Mouse (Mus musculus): ENCODE data around the gene Cipc. TPM values are rescaled to one million over a fixed set of nuclear protein-coding genes. Genes with fewer than 3 reads are reported as not detected.

Gene Cipc
- polyA plus RNA-seq, 1 experiment from 2014 or later: 7.8 TPM

- H3K36me3 ChIP-seq (ENCODE audit: control insufficient read depth, insufficient read depth): no peaks in the 10 kb centered on the region
Observed at GRCm38 (mm10) chr12:87000151-87000839, 53.5 kb downstream of the Cipc start.

GRCm38 (mm10) chr12:87000840-87001176 is 54.0 kb downstream of the Cipc start:
- H3K9ac ChIP-seq (ENCODE audit: low read depth, low read length): no peak overlapping the region
- no peak overlapping the region for H3K27ac ChIP-seq (ENCODE audit: low read length)
- 34% methylated on average over 6 of the region's 6 CpGs for WGBS (ENCODE audit: insufficient replicate concordance)
- ATAC-seq (ENCODE audit: low read depth): no peak
- no peaks in the 10 kb centered on the region for H3K4me1 ChIP-seq (ENCODE audit: control insufficient read depth, low read depth, low read length)
- no peaks in the 10 kb centered on the region for H3K36me3 ChIP-seq (ENCODE audit: control insufficient read depth, insufficient read depth)
- no peaks in the 10 kb centered on the region for H3K9me3 ChIP-seq (replicated peaks; ENCODE audit: control insufficient read depth, low read length)
- H3K27me3 ChIP-seq (ENCODE audit: control insufficient read depth, insufficient read depth, low read depth, low read length): no peaks in the 10 kb centered on the region
- H3K4me3 ChIP-seq (ENCODE audit: low read depth, low read length): no peak overlapping the region
- no peak overlapping the region for H3K4me2 ChIP-seq (ENCODE audit: low read depth, low read length)

More at GRCm38 (mm10) chr12:87000151-87000839, 53.5 kb downstream of the Cipc start:
- 45% methylated on average over 5 of the region's 5 CpGs for WGBS (ENCODE audit: insufficient replicate concordance)
- ATAC-seq (ENCODE audit: low read depth): no peak
- no peaks in the 10 kb centered on the region for H3K27me3 ChIP-seq (ENCODE audit: control insufficient read depth, insufficient read depth, low read depth, low read length)
- no peaks in the 10 kb centered on the region for H3K4me1 ChIP-seq (ENCODE audit: control insufficient read depth, low read depth, low read length)
- no peak overlapping the region for H3K9ac ChIP-seq (ENCODE audit: low read depth, low read length)
- H3K27ac ChIP-seq (ENCODE audit: low read length): no peak overlapping the region
- no peak overlapping the region for H3K4me3 ChIP-seq (ENCODE audit: low read depth, low read length)
- H3K4me2 ChIP-seq (ENCODE audit: low read depth, low read length): no peak overlapping the region
- no peaks in the 10 kb centered on the region for H3K9me3 ChIP-seq (replicated peaks; ENCODE audit: control insufficient read depth, low read length)

- Histone ChIP-seq H3K9ac (ENCODE audit: low read depth, low read length) (no peak overlapping the region), H3K4me1 (ENCODE audit: control insufficient read depth, low read depth, low read length) (no peaks in the 10 kb centered on the region), H3K36me3 (ENCODE audit: control insufficient read depth, insufficient read depth) (no peaks in the 10 kb centered on the region), H3K27me3 (ENCODE audit: control insufficient read depth, insufficient read depth, low read depth, low read length) (no peaks in the 10 kb centered on the region), H3K9me3 (replicated peaks; ENCODE audit: control insufficient read depth, low read length) (no peaks in the 10 kb centered on the region), H3K4me2 (ENCODE audit: low read depth, low read length) (no peak overlapping the region), H3K4me3 (ENCODE audit: low read depth, low read length) (no peak overlapping the region), H3K27ac (ENCODE audit: low read length) (no peak overlapping the region)
- 38% methylated on average over 7 of the region's 7 CpGs for WGBS (ENCODE audit: insufficient replicate concordance)
- ATAC-seq (ENCODE audit: low read depth): no peak
Observed at GRCm38 (mm10) chr12:87002209-87002608, 55.4 kb downstream of the Cipc start.

GRCm38 (mm10) chr12:87002815-87003214 is 56.0 kb downstream of the Cipc start:
- Histone ChIP-seq H3K4me2 (ENCODE audit: low read depth, low read length) (no peak overlapping the region), H3K4me3 (ENCODE audit: low read depth, low read length) (no peak overlapping the region), H3K36me3 (ENCODE audit: control insufficient read depth, insufficient read depth) (no peaks in the 10 kb centered on the region), H3K9me3 (replicated peaks; ENCODE audit: control insufficient read depth, low read length) (no peaks in the 10 kb centered on the region), H3K4me1 (ENCODE audit: control insufficient read depth, low read depth, low read length) (no peaks in the 10 kb centered on the region), H3K27me3 (ENCODE audit: control insufficient read depth, insufficient read depth, low read depth, low read length) (no peaks in the 10 kb centered on the region), H3K27ac (ENCODE audit: low read length) (no peak overlapping the region), H3K9ac (ENCODE audit: low read depth, low read length) (no peak overlapping the region)
- WGBS (ENCODE audit: insufficient replicate concordance): 71% methylated on average over 7 of the region's 7 CpGs
- ATAC-seq (ENCODE audit: low read depth): no peak

GRCm38 (mm10) chr12:87003606-87004005 is 56.8 kb downstream of the Cipc start:
- 37% methylated on average over 3 of the region's 3 CpGs for WGBS (ENCODE audit: insufficient replicate concordance)
- Histone ChIP-seq H3K36me3 (ENCODE audit: control insufficient read depth, insufficient read depth) (no peaks in the 10 kb centered on the region), H3K27me3 (ENCODE audit: control insufficient read depth, insufficient read depth, low read depth, low read length) (no peaks in the 10 kb centered on the region), H3K4me2 (ENCODE audit: low read depth, low read length) (no peak overlapping the region), H3K4me3 (ENCODE audit: low read depth, low read length) (no peak overlapping the region), H3K4me1 (ENCODE audit: control insufficient read depth, low read depth, low read length) (no peaks in the 10 kb centered on the region), H3K27ac (ENCODE audit: low read length) (no peak overlapping the region), H3K9me3 (replicated peaks; ENCODE audit: control insufficient read depth, low read length) (no peaks in the 10 kb centered on the region), H3K9ac (ENCODE audit: low read depth, low read length) (no peak overlapping the region)
- no peak for ATAC-seq (ENCODE audit: low read depth)

GRCm38 (mm10) chr12:87004596-87004995 is 57.8 kb downstream of the Cipc start:
- no peak for ATAC-seq (ENCODE audit: low read depth)

More at GRCm38 (mm10) chr12:87004596-87004995, 57.8 kb downstream of the Cipc start:
- H3K27ac ChIP-seq (ENCODE audit: low read length): no peak overlapping the region
- H3K9me3 ChIP-seq (replicated peaks; ENCODE audit: control insufficient read depth, low read length): no peaks in the 10 kb centered on the region
- no peak overlapping the region for H3K4me3 ChIP-seq (ENCODE audit: low read depth, low read length)
- H3K9ac ChIP-seq (ENCODE audit: low read depth, low read length): no peak overlapping the region
- no peaks in the 10 kb centered on the region for H3K36me3 ChIP-seq (ENCODE audit: control insufficient read depth, insufficient read depth)
- no peak overlapping the region for H3K4me2 ChIP-seq (ENCODE audit: low read depth, low read length)
- no peaks in the 10 kb centered on the region for H3K4me1 ChIP-seq (ENCODE audit: control insufficient read depth, low read depth, low read length)
- WGBS (ENCODE audit: insufficient replicate concordance): 62% methylated on average over 4 of the region's 4 CpGs
- H3K27me3 ChIP-seq (ENCODE audit: control insufficient read depth, insufficient read depth, low read depth, low read length): no peaks in the 10 kb centered on the region

Other genes starting within 250 kb of the Cipc start
- 1.1 and 1.2 TPM in 2 replicates for gene Angel1, start 220.6 kb upstream of the Cipc start, polyA plus RNA-seq (2015; fragmentation: Nextera tagmentation; extraction: Ambion mirVana)
- not detected in 2 replicates for gene Lrrc74a, start 212.7 kb upstream of the Cipc start, polyA plus RNA-seq (2015; fragmentation: Nextera tagmentation; extraction: Ambion mirVana)
- gene Irf2bpl, start 62.2 kb upstream of the Cipc start, polyA plus RNA-seq (2015; fragmentation: Nextera tagmentation; extraction: Ambion mirVana): 1.8 and 2.3 TPM in 2 replicates
- gene Zdhhc22, start 43.4 kb downstream of the Cipc start, polyA plus RNA-seq (2015; fragmentation: Nextera tagmentation; extraction: Ambion mirVana): not detected in 2 replicates
- gene Tmem63c, start 74.3 kb downstream of the Cipc start, polyA plus RNA-seq (2015; fragmentation: Nextera tagmentation; extraction: Ambion mirVana): not detected in 2 replicates
- gene Ngb, start 155.5 kb downstream of the Cipc start, polyA plus RNA-seq (2015; fragmentation: Nextera tagmentation; extraction: Ambion mirVana): 0.07 TPM in 1 of 2 replicates, not detected in the other
- 105 and 124 TPM in 2 replicates for gene Gstz1, start 200.1 kb downstream of the Cipc start, polyA plus RNA-seq (2015; fragmentation: Nextera tagmentation; extraction: Ambion mirVana)
- 3.8 and 4.0 TPM in 2 replicates for gene Pomt2, start 200.9 kb downstream of the Cipc start, polyA plus RNA-seq (2015; fragmentation: Nextera tagmentation; extraction: Ambion mirVana)

Data from liver, embryonic 16.5 days (tissue).